Mouse (Mus musculus) left cerebral cortex, adult 2 months (tissue): ENCODE measurements at regions not wholly inside any gene's neighbourhood (a gene's known extent, or its start where the extent isn't known, plus 50 kb on each side); places are given as distances from the start of the nearest gene placed in this dataset.

Experiments used
- DNase-seq, 2 experiments: peaks; one replicate each; pipeline ENCODE4 v3.0.0; 2021 to 2022; ENCODE audit warnings: low spot score in 2 of 2, mixed read lengths in 1 of 2; ENCODE audit errors: extremely low spot score in 1 of 2
- H3K27ac ChIP-seq: fragments of 200-600 bp; 2 replicates; pipeline ENCODE4 v1.8.1; 2022
- H3K4me3 ChIP-seq: fragments of 200-600 bp; 2 replicates; pipeline ENCODE4 v1.8.1; 2022
- CTCF ChIP-seq: fragments of 200-600 bp; IDR thresholded peaks from 2 replicates; pipeline ENCODE4 v1.8.1; 2022; ENCODE audit warnings: antibody characterized with exemption, mild to moderate bottlenecking, moderate library complexity
- intact Hi-C: fragments of 180-260 bp; cut with DNase I; formaldehyde crosslinking; loops from one replicate; pipeline ENCODE4 v1.15.1; 2025

- DNase-seq, result peak; percentile 72 to 84
- peak; percentile 5; the same call in 1 of the 2 replicates for TF ChIP-seq CTCF
- Histone ChIP-seq H3K4me3 (peak overlapping the region; percentile 81), H3K27ac (peak overlapping the region; percentile 99)
- intact Hi-C loops, result loop anchor here (5.0 kb wide), 1 partner anchor 69 kb away; the partner anchor contains the start of gene Cplx2
These were observed 67.9 kb upstream of the Cplx2 start for GRCm38 (mm10) chr13:54303071-54303924.

GRCm38 (mm10) chr13:54304251-54304650, 66.9 kb upstream of the Cplx2 start:
- H3K4me3 ChIP-seq, result peak overlapping the region; percentile 81; the same call in 1 of the 2 replicates
- no peak for DNase-seq
- no peak for TF ChIP-seq CTCF
- H3K27ac ChIP-seq, result peak overlapping the region; percentile 99
- intact Hi-C loops, result loop anchor here (5.0 kb wide), 1 partner anchor 68 kb away; the partner anchor contains the start of gene Cplx2

DNA sequence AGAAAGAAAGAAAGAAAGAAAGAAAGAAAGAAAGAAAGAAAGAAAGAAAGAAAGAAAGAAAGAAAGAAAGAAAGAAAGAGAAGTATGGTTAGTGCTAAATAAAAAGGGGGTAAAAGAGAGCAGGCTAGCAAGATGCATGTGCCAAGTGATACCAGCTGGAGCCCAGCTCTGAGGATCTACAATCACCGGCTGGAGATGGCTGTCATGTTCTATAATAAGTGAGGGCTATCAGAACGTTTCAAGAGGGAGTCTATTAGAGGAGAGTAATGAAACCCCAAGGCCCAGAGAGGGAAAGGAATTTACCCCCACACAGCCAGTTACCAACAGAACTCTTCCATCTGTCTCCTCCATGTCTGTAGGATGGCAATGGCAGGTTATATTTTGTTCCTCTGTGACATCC, 62.6 kb upstream of the Cplx2 start:
- Histone ChIP-seq H3K27ac (peak overlapping the region; percentile 9; the same call in 1 of the 2 replicates), H3K4me3 (no peak overlapping the region)
- intact Hi-C loops, result no loop called here
- TF ChIP-seq CTCF, result no peak
- no peak for DNase-seq

DNA sequence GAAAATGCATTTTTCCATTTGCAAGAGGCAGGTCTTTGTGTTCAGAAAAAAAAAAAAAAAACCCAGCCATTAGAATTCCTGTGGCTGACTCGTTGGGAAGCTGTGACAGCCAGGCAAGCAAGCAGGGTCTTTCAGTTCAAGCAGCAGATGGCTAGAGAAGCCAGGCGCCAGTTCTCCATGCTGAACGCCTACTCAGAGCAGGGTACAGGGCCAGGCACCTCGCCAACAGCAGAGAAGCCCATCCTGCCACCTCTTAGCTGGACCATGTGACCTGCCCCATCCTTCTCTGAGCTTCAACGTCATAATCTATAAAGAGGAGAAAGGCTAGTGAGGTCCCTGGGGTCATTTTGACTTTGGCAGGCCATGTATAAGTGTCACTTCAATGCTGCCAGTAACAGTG, 61.8 kb upstream of the Cplx2 start:
- TF ChIP-seq CTCF, result no peak
- no peak for DNase-seq
- no peak overlapping the region for H3K4me3 ChIP-seq
- intact Hi-C loops, result no loop called here
- H3K27ac ChIP-seq, result peak overlapping the region; percentile 2; the same call in 1 of the 2 replicates

DNA sequence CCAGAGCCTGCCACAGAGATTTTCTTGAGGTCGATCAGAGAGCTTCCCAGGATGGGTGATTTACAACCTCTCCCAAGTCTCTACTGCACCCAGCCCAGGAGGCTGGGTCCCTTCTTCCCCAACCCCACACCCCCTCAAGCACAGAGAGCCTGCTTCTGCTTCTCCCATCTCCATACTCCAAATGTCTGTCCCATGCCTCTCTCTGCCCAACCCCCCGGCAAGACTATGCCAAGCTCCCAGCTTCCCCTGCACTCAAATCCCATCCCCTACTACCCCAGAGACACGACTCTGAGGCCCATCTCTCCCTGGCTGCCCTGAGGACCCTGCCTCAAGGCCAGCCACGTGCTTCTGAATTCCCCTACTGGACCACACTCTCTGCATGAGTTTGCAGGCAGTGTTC, 61.0 kb upstream of the Cplx2 start:
- no peak for DNase-seq
- intact Hi-C loops, result no loop called here
- TF ChIP-seq CTCF, result no peak
- Histone ChIP-seq H3K4me3 (no peak overlapping the region), H3K27ac (peak overlapping the region; percentile 2)

- Histone ChIP-seq H3K27ac (0 out of 2 replicates have a peak overlapping the region, but pooled peaks have one; percentile 15), H3K4me3 (no peak overlapping the region)
- no peak for TF ChIP-seq CTCF
- intact Hi-C loops, result loop anchor here (2.0 kb wide), 1 partner anchor 43 kb away; no protein-coding TSS in a partner anchor
- DNase-seq, result no peak
These were observed 59.7 kb upstream of the Cplx2 start for GRCm38 (mm10) chr13:54311327-54312026.

GRCm38 (mm10) chr13:54312405-54313185, 58.6 kb upstream of the Cplx2 start:
- no peak for TF ChIP-seq CTCF
- peak; percentile 60 to 72 for DNase-seq
- Histone ChIP-seq H3K27ac (peak overlapping the region; percentile 63), H3K4me3 (no peak overlapping the region)
- intact Hi-C loops, result loop anchor here (2.0 kb wide), 1 partner anchor 44 kb away; no protein-coding TSS in a partner anchor

GRCm38 (mm10) chr13:54315333-54315732, 55.8 kb upstream of the Cplx2 start:
- Histone ChIP-seq H3K27ac (no peak overlapping the region), H3K4me3 (no peak overlapping the region)
- no peak for TF ChIP-seq CTCF
- intact Hi-C loops, result no loop called here
- DNase-seq, result no peak

DNA sequence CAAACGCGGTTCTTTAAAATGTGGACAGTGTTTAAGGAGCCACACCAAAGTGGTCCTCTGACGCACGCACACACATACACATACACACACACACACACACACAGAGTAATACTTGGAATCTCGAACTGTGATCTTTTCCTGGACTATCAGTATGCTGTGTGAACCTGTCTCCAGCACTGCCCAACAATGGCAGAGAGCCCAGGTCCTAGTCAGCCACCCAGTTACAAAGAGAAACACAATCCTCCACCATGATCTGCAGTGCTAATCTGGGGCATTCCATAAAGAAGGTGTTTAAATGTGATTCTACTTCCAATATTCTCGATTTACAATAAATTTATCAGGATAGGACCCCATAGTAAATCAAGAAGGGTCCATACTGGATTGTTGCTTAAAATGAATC, 54.2 kb upstream of the Cplx2 start:
- no peak overlapping the region for H3K4me3 ChIP-seq
- no peak overlapping the region for H3K27ac ChIP-seq
- no peak for TF ChIP-seq CTCF
- DNase-seq, result no peak
- intact Hi-C loops, result no loop called here

DNA sequence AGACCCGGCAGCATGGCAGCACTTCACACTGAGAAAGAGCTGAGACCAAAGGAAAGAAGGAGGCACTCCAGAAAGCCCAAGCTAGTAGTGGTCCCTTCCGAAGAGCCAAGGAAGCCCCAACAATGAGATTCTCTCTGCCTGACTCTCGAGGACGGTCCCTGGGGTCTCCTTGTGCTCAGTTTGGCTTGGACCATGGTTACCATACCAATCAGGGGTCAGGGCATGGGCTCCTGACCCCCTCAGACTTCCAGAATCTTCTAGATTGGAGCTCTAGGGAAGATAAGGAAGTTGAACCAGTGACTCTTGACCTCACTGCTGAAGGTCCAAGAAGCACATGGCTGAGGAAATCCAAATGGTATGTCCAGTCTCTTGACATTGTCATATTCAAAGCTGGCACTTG, 53.0 kb upstream of the Cplx2 start:
- no peak for TF ChIP-seq CTCF
- no peak for DNase-seq
- intact Hi-C loops, result no loop called here
- Histone ChIP-seq H3K27ac (no peak overlapping the region), H3K4me3 (no peak overlapping the region)

DNA sequence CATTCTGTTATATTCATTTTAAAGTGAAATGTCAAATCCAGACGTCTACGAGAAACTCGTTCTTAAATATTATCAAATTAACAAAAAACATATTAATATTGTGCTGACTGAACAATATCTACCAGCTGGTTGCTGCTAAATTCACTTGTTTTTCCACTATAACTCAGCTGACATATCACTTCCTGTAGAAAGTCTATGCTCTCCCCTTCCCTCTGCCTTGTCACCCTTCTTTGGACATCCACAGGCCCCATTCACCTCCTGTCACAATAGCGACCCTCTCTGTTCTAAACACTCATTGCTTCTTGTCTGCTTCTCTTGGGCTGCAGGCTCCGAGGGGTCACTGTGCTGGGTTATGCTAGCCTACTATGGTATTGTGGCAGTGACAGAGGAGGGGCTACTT, 52.5 kb upstream of the Cplx2 start:
- H3K27ac ChIP-seq, result no peak overlapping the region
- TF ChIP-seq CTCF, result no peak
- H3K4me3 ChIP-seq, result no peak overlapping the region
- no peak for DNase-seq
- intact Hi-C loops, result no loop called here
